Mouse (Mus musculus) adrenal gland, postnatal 0 days (tissue): ENCODE data around the gene Zfp780b. TPM values are rescaled to one million over a fixed set of nuclear protein-coding genes. Genes with fewer than 3 reads are reported as not detected.

ENCODE experiments used
- polyA plus RNA-seq: library from polyadenylated mRNA; unstranded; fragments of >200 nt; fragmentation: Nextera tagmentation; extraction: Ambion mirVana; gene quantifications from 2 replicates; pipeline ENCODE4 v1.2.1, GENCODE M21; 2015

The Zfp780b gene
- 10.1 and 10.6 TPM in 2 replicates for polyA plus RNA-seq

DNA sequence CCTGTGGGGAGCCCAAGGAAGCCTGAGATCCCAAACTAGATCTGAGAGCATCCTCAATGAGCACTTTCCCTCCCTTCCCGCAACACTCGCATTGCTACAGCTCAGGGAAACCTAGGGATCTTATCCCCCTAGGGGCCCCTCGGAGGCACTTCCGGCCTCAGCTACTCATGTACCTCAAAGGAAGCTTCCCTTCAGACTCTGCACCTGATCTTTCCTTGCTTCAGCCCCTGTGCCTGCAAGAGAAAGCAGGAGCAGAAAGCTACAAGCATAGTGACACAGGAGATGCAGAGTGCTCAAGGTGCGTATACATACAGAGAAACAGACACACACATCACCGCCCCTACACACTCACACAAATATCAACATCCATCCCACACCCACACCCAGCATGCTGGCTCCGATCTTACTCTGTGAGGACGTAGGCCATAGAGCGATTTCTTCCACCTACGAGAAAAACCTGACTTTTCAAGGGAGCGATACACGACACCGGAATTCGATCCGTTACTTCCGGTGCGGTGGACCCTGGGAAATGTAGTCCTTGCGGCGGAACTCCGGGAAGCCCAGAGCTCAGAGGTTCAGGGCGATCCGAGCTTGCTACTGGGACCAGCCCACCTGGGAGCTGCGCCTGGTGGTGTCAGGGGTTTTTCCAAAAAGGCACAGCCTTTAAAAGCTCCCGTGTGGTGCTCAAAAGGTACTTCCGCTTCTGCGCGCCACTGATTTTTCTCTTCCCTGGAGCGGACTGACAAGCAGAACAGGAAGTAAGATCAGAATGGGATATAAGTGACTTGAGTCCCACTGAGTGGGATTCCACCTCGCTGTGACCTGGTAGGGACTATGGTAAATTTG is at the start of gene Zfp780b:
Gene Zfp780b, minus strand, starts transcription at position 489 of the 846 bp plus-strand sequence.

DNA sequence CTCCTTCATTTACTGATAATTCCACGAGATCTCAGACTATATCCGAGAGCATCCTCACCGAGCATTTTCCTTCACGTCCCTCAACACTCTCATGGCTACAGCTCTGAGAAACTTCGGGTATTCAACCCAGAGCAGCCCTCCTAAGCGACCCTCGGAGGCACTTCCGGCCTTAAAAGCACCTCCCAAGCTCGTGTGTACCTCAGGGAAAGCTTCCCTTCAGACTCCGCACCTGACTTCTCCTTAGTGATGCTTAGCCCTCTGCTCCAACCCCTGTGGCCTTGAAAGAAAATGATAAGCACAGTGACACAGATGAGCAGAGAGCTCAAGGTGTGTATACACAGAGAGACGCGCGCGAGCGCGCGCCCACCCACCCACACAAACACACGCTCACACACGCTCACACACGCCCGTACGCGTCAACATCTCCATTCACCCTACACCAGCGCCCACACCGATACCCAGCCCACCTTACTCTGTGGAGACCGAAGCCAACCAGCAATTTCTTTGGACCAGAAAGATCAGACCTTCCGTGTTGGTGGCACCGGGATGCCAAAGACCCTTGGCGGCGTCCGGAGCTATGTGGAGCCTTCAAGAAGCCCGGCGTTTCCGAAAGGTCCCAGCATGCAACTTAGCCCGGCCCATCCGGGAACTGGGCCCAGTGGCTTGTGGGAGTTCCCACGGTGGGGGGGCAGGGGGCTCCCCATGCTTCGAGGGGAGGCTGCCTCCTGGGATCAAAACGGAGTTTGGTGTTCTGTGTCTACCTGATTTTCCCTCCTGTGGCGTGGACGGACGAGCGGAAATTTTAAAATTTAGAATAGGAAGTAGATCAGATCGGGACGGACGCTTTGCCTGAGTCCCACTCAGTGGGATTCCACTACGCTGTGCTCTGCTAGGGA is 34.8 kb upstream of the Zfp780b start, which contains the start of gene Zfp850:
Gene Zfp850, minus strand, starts transcription at position 567 of the 896 bp plus-strand sequence.

DNA sequence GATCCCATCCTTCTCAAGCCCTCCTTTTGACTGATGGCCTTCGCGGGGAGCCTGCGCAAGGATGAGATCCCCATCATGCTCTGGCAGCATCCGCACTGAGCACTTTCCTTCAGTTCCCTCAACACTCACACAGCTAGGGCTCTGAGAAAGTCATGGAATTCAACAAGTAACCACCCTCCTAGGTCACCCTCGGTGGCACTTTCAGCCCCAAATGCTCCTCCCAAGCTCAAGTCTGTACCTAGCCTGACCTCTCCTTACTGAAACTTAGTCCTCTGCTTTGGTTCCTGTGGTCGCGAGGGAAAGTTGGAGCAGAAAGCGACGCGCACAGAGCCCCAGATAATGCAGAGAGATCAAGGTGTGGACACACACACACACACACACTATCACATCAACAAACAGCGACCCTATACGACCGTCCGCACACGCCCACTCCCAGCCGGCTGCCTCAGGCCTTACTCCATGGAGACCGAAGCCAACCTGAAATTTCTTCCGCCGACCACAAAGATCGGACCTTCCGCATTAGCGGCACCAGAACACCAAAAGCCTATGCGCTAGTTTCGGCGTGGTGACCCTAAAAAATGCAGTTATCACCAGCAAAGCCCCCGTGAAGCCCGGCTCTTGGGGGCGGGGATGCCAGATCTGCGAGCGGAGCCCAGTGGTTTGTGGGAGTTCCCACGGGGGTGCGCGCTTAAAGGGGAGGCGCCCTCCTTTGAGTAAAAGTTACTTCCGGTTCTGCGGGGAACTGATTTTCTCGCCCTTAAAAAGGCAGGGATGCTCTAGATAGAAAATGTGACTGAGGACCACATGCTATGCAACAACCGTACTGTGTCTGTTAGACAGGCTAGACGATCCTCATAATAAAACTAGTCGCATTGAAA is 49.9 kb downstream of the Zfp780b start, which contains the start of gene Zfp974:
Gene Zfp974, minus strand, starts transcription at position 643 of the 878 bp plus-strand sequence.

Other genes with a start within 250 kb of the Zfp780b start
- 18.6 and 19.1 TPM in 2 replicates for gene Zfp60, start 247.8 kb downstream of the Zfp780b start, polyA plus RNA-seq
- gene Zfp626, start 172.0 kb downstream of the Zfp780b start, polyA plus RNA-seq: 1.7 and 1.9 TPM in 2 replicates
- 4.9 and 5.5 TPM in 2 replicates for gene Zfp59, start 140.6 kb downstream of the Zfp780b start, polyA plus RNA-seq
- gene Zfp607a, start 121.6 kb downstream of the Zfp780b start, polyA plus RNA-seq: 2.8 and 3.5 TPM in 2 replicates
- 8.7 and 9.0 TPM in 2 replicates for gene Zfp974, start 49.7 kb downstream of the Zfp780b start, polyA plus RNA-seq
- gene Zfp850, start 34.9 kb upstream of the Zfp780b start, polyA plus RNA-seq: 1.2 and 1.9 TPM in 2 replicates
- 147 and 202 TPM in 2 replicates for gene Psmc4, start 70.9 kb upstream of the Zfp780b start, polyA plus RNA-seq
- 0.19 and 1.4 TPM in 2 replicates for gene Fcgbp, start 92.1 kb upstream of the Zfp780b start, polyA plus RNA-seq
- 0.02 TPM in 1 of 2 replicates, not detected in the other for gene 9530053A07Rik, start 150.3 kb upstream of the Zfp780b start, polyA plus RNA-seq
- 48.1 and 65.3 TPM in 2 replicates for gene Fbl, start 190.5 kb upstream of the Zfp780b start, polyA plus RNA-seq
- 13.1 and 17.8 TPM in 2 replicates for gene Dyrk1b, start 200.3 kb upstream of the Zfp780b start, polyA plus RNA-seq